Mouse (Mus musculus) limb, embryonic 15.5 days (tissue): ENCODE results near the gene Traip. TPM values are rescaled to one million over a fixed set of nuclear protein-coding genes. Genes with fewer than 3 reads are reported as not detected.
"Not testable (repeated sequence)": the region's sequence is repeated elsewhere in the genome, so short reads cannot be mapped to it uniquely, and the experiment has no call there.

ENCODE experiments used
- ATAC-seq: fragments of 200-750 bp; cut with Nextera tagmentation; 2 replicates; pipeline ENCODE4 v1.8.0; 2017; ENCODE audit warnings: low read depth, moderate TSS enrichment; ENCODE audit not compliant: insufficient number of reproducible peaks, low FRiP score, low TSS enrichment
- H3K27ac ChIP-seq: fragments of 300-500 bp; sonication (generic); 2 replicates; pipeline ENCODE4 v1.5.1; 2015; ENCODE audit warnings: moderate library complexity, mild to moderate bottlenecking, inconsistent platforms
- H3K27me3 ChIP-seq: fragments of 300-500 bp; sonication (generic); 2 replicates; pipeline ENCODE4 v1.6.1; 2015; ENCODE audit warnings: inconsistent platforms
- H3K36me3 ChIP-seq: fragments of 300-500 bp; sonication (generic); 2 replicates; pipeline ENCODE4 v1.6.1; 2015; ENCODE audit warnings: inconsistent platforms
- H3K4me1 ChIP-seq: fragments of 300-500 bp; sonication (generic); 2 replicates; pipeline ENCODE4 v1.6.1; 2015; ENCODE audit warnings: inconsistent platforms
- H3K4me2 ChIP-seq: fragments of 300-500 bp; sonication (generic); 2 replicates; pipeline ENCODE4 v1.6.1; 2015; ENCODE audit warnings: mild to moderate bottlenecking, inconsistent platforms
- H3K4me3 ChIP-seq: fragments of 300-500 bp; sonication (generic); 2 replicates; pipeline ENCODE4 v1.5.1; 2015; ENCODE audit warnings: mild to moderate bottlenecking, inconsistent platforms
- H3K9ac ChIP-seq: fragments of 300-500 bp; sonication (generic); 2 replicates; pipeline ENCODE4 v1.6.1; 2015; ENCODE audit warnings: inconsistent platforms
- H3K9me3 ChIP-seq: fragments of 300-500 bp; sonication (generic); 2 replicates; pipeline ENCODE4 v1.6.1; 2016; ENCODE audit warnings: inconsistent platforms
- WGBS: fragments of 180-500 bp; shearing (Covaris S2); methylation state at CpG from one replicate; pipeline ENCODE4 v1.1.7; 2015; 5-methylcytosine and 5-hydroxymethylcytosine counted together
- polyA plus RNA-seq: library from polyadenylated mRNA; unstranded; fragments of >200 nt; fragmentation: Nextera tagmentation; extraction: Ambion mirVana; gene quantifications from 2 replicates; pipeline ENCODE4 v1.2.1, GENCODE M21; 2015

Traip gene
- polyA plus RNA-seq, 1 experiment from 2014 or later: 19.5 TPM

GRCm38 (mm10) chr9:108013577-108013976 is 63.6 kb downstream of the Traip start:
- H3K36me3 ChIP-seq: peaks cover 11% of the 10 kb centered on the region
- not testable (repeated sequence) for H3K4me2 ChIP-seq, H3K4me1 ChIP-seq, H3K27ac ChIP-seq, H3K9ac ChIP-seq, H3K4me3 ChIP-seq, ATAC-seq, H3K27me3 ChIP-seq, H3K9me3 ChIP-seq
- 95% methylated on average over 2 of the region's 2 CpGs for WGBS

GRCm38 (mm10) chr9:108017127-108017526 is 67.2 kb downstream of the Traip start:
- WGBS: 77% methylated on average over 3 of the region's 3 CpGs

DNA sequence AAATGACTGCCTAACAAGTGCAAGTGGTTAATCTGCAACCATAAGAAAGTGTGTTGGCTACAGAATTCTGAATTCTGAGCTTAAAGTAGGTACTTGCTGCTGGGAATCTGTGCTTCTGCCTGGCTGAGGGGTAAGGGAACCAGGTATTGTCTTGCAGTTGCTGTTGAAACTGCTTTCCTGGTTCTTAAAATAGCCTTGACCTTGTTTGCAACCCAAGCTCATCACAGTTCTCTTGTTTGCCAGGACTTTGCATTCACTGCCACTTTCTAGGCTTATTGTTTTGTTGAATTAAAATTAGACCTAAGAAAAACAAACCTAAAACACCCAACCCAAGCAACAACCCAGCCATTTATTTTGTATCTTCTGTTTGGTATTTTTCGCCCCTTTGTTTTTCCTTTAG is 70.8 kb downstream of the Traip start:
- Histone ChIP-seq H3K4me1 (no peaks in the 10 kb centered on the region), H3K4me2 (no peak overlapping the region), H3K27ac (no peak overlapping the region), H3K9ac (no peak overlapping the region), H3K36me3 (peaks cover 17% of the 10 kb centered on the region), H3K27me3 (no peaks in the 10 kb centered on the region), H3K9me3 (no peaks in the 10 kb centered on the region), H3K4me3 (no peak overlapping the region)
- 88% methylated on average over 1 of the region's 1 CpGs for WGBS
- no peak for ATAC-seq

More at GRCm38 (mm10) chr9:108017127-108017526, 67.2 kb downstream of the Traip start:
- H3K4me1 ChIP-seq: no peaks in the 10 kb centered on the region
- no peaks in the 10 kb centered on the region for H3K27me3 ChIP-seq
- peaks cover 11% of the 10 kb centered on the region for H3K36me3 ChIP-seq
- no peak overlapping the region for H3K4me2 ChIP-seq
- no peaks in the 10 kb centered on the region for H3K9me3 ChIP-seq
- no peak for ATAC-seq
- no peak overlapping the region for H3K4me3 ChIP-seq
- no peak overlapping the region for H3K27ac ChIP-seq
- H3K9ac ChIP-seq: no peak overlapping the region

Other genes with a start within 250 kb of the Traip start
- gene Sema3f, start 239.7 kb upstream of the Traip start, polyA plus RNA-seq: 26.6 and 38.2 TPM in 2 replicates
- 193 and 212 TPM in 2 replicates for gene Rbm5, start 179.1 kb upstream of the Traip start, polyA plus RNA-seq
- gene Rbm6, start 76.9 kb upstream of the Traip start, polyA plus RNA-seq: 71.7 and 72.2 TPM in 2 replicates
- gene Mon1a, start 62.0 kb upstream of the Traip start, polyA plus RNA-seq: 15.9 and 16.9 TPM in 2 replicates
- gene Mst1r, start 43.3 kb upstream of the Traip start, polyA plus RNA-seq: 7.0 and 10.3 TPM in 2 replicates
- gene Actl11, start 21.7 kb upstream of the Traip start, polyA plus RNA-seq: not detected in 2 replicates
- gene Camkv, start 14.5 kb upstream of the Traip start, polyA plus RNA-seq: 5.8 and 6.7 TPM in 2 replicates
- 22.7 and 24.9 TPM in 2 replicates for gene Uba7, start 25.4 kb downstream of the Traip start, polyA plus RNA-seq
- 6.9 and 7.4 TPM in 2 replicates for gene Gm20661, start 32.9 kb downstream of the Traip start, polyA plus RNA-seq
- gene Inka1, start 35.7 kb downstream of the Traip start, polyA plus RNA-seq: 97.7 and 99.9 TPM in 2 replicates
- gene Cdhr4, start 42.4 kb downstream of the Traip start, polyA plus RNA-seq: 10.7 and 11.9 TPM in 2 replicates
- 0.10 and 0.51 TPM in 2 replicates for gene Gm20662, start 46.2 kb downstream of the Traip start, polyA plus RNA-seq
- gene Ip6k1, start 52.4 kb downstream of the Traip start, polyA plus RNA-seq: 56.0 and 64.3 TPM in 2 replicates
- 46.7 and 52.4 TPM in 2 replicates for gene Gmppb, start 99.1 kb downstream of the Traip start, polyA plus RNA-seq
- gene Amigo3, start 103.0 kb downstream of the Traip start, polyA plus RNA-seq: 4.4 and 4.7 TPM in 2 replicates
- 2.2 and 3.5 TPM in 2 replicates for gene Mst1, start 130.3 kb downstream of the Traip start, polyA plus RNA-seq
- gene Rnf123, start 133.2 kb downstream of the Traip start, polyA plus RNA-seq: 25.5 and 30.4 TPM in 2 replicates
- gene Apeh, start 144.5 kb downstream of the Traip start, polyA plus RNA-seq: 41.8 and 45.4 TPM in 2 replicates
- gene Bsn, start 240.2 kb downstream of the Traip start, polyA plus RNA-seq: 0.76 and 0.82 TPM in 2 replicates